Mouse (Mus musculus) G1E (cell line): ENCODE results near the gene Ankrd22. TPM values are rescaled to one million over a fixed set of nuclear protein-coding genes. Genes with fewer than 3 reads are reported as not detected.

Experiments
- ATAC-seq: 2 replicates; pipeline ENCODE4 v1.8.0; 2016; ENCODE audit warnings: mild to moderate bottlenecking; ENCODE audit not compliant: insufficient number of reproducible peaks, poor library complexity, low FRiP score, severe bottlenecking; ENCODE audit errors: extremely low read depth
- DNase-seq: peaks from one replicate; pipeline ENCODE4 v3.0.0; 2012; ENCODE audit warnings: low spot score
- H3K27me3 ChIP-seq: 2 replicates; pipeline ENCODE4 v1.6.1; 2012; ENCODE audit warnings: mild to moderate bottlenecking, low read length, inconsistent platforms; ENCODE audit not compliant: insufficient read depth
- H3K36me3 ChIP-seq: replicated peaks from 2 replicates; pipeline ENCODE3; 2012; ENCODE audit warnings: mild to moderate bottlenecking, inconsistent platforms
- H3K4me1 ChIP-seq: 2 replicates; pipeline ENCODE4 v1.6.1; 2012; ENCODE audit warnings: low read depth, low read length, inconsistent platforms, mixed read lengths; ENCODE audit not compliant: insufficient read depth
- H3K4me3 ChIP-seq: 2 replicates; pipeline ENCODE4 v1.5.1; 2012; ENCODE audit warnings: low read depth, mild to moderate bottlenecking, inconsistent platforms, low read length, moderate library complexity, mixed read lengths
- H3K9me3 ChIP-seq: replicated peaks from 2 replicates; pipeline ENCODE4 v1.6.1; 2012; ENCODE audit warnings: inconsistent platforms
- CTCF ChIP-seq: IDR thresholded peaks from 2 replicates; pipeline ENCODE4 v1.5.1; 2012; ENCODE audit warnings: low read depth, low read length, inconsistent platforms, mixed read lengths
- GATA1 ChIP-seq: IDR thresholded peaks from 2 replicates; pipeline ENCODE4 v1.6.1; 2012; ENCODE audit warnings: borderline replicate concordance, low read length, inconsistent platforms, mixed read lengths
- GATA2 ChIP-seq: IDR thresholded peaks from 2 replicates; pipeline ENCODE4 v1.6.1; 2012; ENCODE audit warnings: low read depth, low read length, inconsistent platforms, borderline replicate concordance
- POLR2AphosphoS5 ChIP-seq: IDR thresholded peaks from 2 replicates; pipeline ENCODE4 v1.6.1; 2012; ENCODE audit warnings: low read depth, low read length, inconsistent platforms; ENCODE audit not compliant: insufficient replicate concordance
- TAL1 ChIP-seq: conservative IDR thresholded peaks from 2 replicates; pipeline ENCODE4 v1.6.1; 2012; ENCODE audit warnings: low read depth, low read length, inconsistent platforms, mixed read lengths
- polyA plus RNA-seq: library from polyadenylated mRNA; stranded (reverse); fragments of >175 nt; gene quantifications from 2 replicates; pipeline ENCODE4 v1.2.3, GENCODE M21; 2012
- total RNA-seq, 2 experiments: library from RNA; stranded (forward) in 1 of 2; stranded (reverse) in 1 of 2; fragments of 200-1000 nt in 1 of 2; fragments of >200 nt in 1 of 2; fragmentation: Nextera tagmentation in 1 of 2; gene quantifications; 2 replicates each; pipeline ENCODE4 v1.2.3; 2014 to 2017

Gene Ankrd22
- total and polyA plus RNA-seq, 3 experiments, result 0.11 TPM; not detected in 2

- no peaks in the 10 kb centered on the region for H3K4me1 ChIP-seq
- DNase-seq, result no peak
- no peaks in the 10 kb centered on the region for H3K9me3 ChIP-seq
- H3K4me3 ChIP-seq, result no peak overlapping the region
- TF ChIP-seq CTCF (no peak), POLR2AphosphoS5 (no peak), GATA1 (no peak), TAL1 (no peak), GATA2 (no peak)
- H3K36me3 ChIP-seq, result no peaks in the 10 kb centered on the region
- H3K27me3 ChIP-seq, result no peaks in the 10 kb centered on the region
- no peak for ATAC-seq
Measured at GRCm38 (mm10) chr19:34182490-34182889, 16.6 kb upstream of the Ankrd22 start.

- H3K27me3 ChIP-seq, result no peaks in the 10 kb centered on the region
- H3K4me3 ChIP-seq, result no peak overlapping the region
- ATAC-seq (no peak), DNase-seq (no peak)
- no peaks in the 10 kb centered on the region for H3K4me1 ChIP-seq
- no peaks in the 10 kb centered on the region for H3K9me3 ChIP-seq
- no peaks in the 10 kb centered on the region for H3K36me3 ChIP-seq
- TF ChIP-seq CTCF, result no peak
- no peak for TF ChIP-seq POLR2AphosphoS5
- TF ChIP-seq GATA1, result no peak
- no peak for TF ChIP-seq TAL1
- TF ChIP-seq GATA2, result no peak
Measured at GRCm38 (mm10) chr19:34181234-34181633, 15.4 kb upstream of the Ankrd22 start.

- no peak for ATAC-seq
- no peak overlapping the region for H3K4me3 ChIP-seq
- H3K27me3 ChIP-seq, result no peaks in the 10 kb centered on the region
- H3K36me3 ChIP-seq, result no peaks in the 10 kb centered on the region
- H3K4me1 ChIP-seq, result no peaks in the 10 kb centered on the region
- no peaks in the 10 kb centered on the region for H3K9me3 ChIP-seq
- TF ChIP-seq GATA2, result no peak
- no peak for TF ChIP-seq CTCF
- no peak for TF ChIP-seq GATA1
- no peak for TF ChIP-seq POLR2AphosphoS5
- TF ChIP-seq TAL1, result no peak
- DNase-seq, result no peak
Measured at GRCm38 (mm10) chr19:34180316-34180715, 14.5 kb upstream of the Ankrd22 start.

- no peaks in the 10 kb centered on the region for H3K9me3 ChIP-seq
- no peak for DNase-seq
- no peaks in the 10 kb centered on the region for H3K36me3 ChIP-seq
- no peak for ATAC-seq
- TF ChIP-seq TAL1 (no peak), CTCF (no peak), GATA1 (no peak), GATA2 (no peak), POLR2AphosphoS5 (no peak)
- no peak overlapping the region for H3K4me3 ChIP-seq
- H3K27me3 ChIP-seq, result no peaks in the 10 kb centered on the region
- no peaks in the 10 kb centered on the region for H3K4me1 ChIP-seq
Measured at GRCm38 (mm10) chr19:34179136-34179535, 13.3 kb upstream of the Ankrd22 start.

- no peaks in the 10 kb centered on the region for H3K4me1 ChIP-seq
- H3K27me3 ChIP-seq, result no peaks in the 10 kb centered on the region
- no peaks in the 10 kb centered on the region for H3K9me3 ChIP-seq
- DNase-seq (no peak), ATAC-seq (no peak)
- TF ChIP-seq GATA1, result no peak
- TF ChIP-seq CTCF, result no peak
- TF ChIP-seq TAL1, result no peak
- TF ChIP-seq GATA2, result no peak
- TF ChIP-seq POLR2AphosphoS5, result no peak
- no peak overlapping the region for H3K4me3 ChIP-seq
- no peaks in the 10 kb centered on the region for H3K36me3 ChIP-seq
Measured at GRCm38 (mm10) chr19:34174004-34174403, 8.2 kb upstream of the Ankrd22 start.

- ATAC-seq (no peak), DNase-seq (no peak)
- Histone ChIP-seq H3K4me1 (no peaks in the 10 kb centered on the region), H3K36me3 (no peaks in the 10 kb centered on the region), H3K4me3 (no peak overlapping the region), H3K9me3 (no peaks in the 10 kb centered on the region), H3K27me3 (no peaks in the 10 kb centered on the region)
- no peak for TF ChIP-seq GATA2
- no peak for TF ChIP-seq GATA1
- TF ChIP-seq TAL1, result no peak
- no peak for TF ChIP-seq CTCF
- TF ChIP-seq POLR2AphosphoS5, result no peak
Measured at GRCm38 (mm10) chr19:34171167-34171566, 5.3 kb upstream of the Ankrd22 start.

GRCm38 (mm10) chr19:34169121-34169520, 3.3 kb upstream of the Ankrd22 start:
- ATAC-seq (no peak), DNase-seq (no peak)
- no peaks in the 10 kb centered on the region for H3K9me3 ChIP-seq
- H3K36me3 ChIP-seq, result no peaks in the 10 kb centered on the region
- no peaks in the 10 kb centered on the region for H3K27me3 ChIP-seq
- TF ChIP-seq GATA1 (no peak), GATA2 (no peak), CTCF (no peak), POLR2AphosphoS5 (no peak), TAL1 (no peak)
- no peak overlapping the region for H3K4me3 ChIP-seq
- no peaks in the 10 kb centered on the region for H3K4me1 ChIP-seq
